Mouse (Mus musculus): ENCODE measurements around the gene Npas2.

DNA sequence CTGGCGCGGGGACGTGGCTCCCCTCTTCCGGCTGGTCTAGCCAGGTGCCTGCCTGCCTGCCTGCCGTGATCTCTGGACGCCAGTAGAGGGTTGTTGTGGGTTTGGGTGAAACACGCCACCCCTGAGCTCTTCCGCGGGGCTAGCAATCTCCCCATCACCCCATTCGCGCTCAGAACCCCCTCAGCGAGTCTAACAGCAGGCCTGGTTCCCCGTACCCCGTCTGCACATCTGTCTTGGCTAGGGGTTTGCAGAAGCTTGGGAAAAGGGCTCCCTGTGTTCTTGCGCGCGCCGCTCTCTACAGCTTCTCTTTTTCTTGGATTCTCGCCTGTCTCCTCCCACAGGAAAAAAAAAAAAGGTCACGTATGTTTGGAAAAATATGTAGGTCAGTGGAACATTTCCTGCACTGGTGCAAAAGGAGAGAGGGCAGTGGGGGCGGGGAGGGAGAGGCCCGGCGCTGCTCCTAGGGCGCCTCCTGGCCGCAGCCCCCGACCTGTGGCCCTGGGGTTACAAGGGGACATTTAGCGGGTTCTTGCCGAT lies 1.0 kb upstream of the Npas2 start:
- TF ChIP-seq CTCF (IDR thresholded peaks at IDR 0.05; ENCODE audit: extremely low read depth, insufficient read depth, insufficient read length, insufficient replicate concordance) (no peak), POLR2A (IDR thresholded peaks at IDR 0.05; ENCODE audit: low read depth, low read length) (no peak)

Measured in spleen, adult 2 months (tissue).